Mouse (Mus musculus) heart, adult 18-20 months (tissue): ENCODE measurements around the gene Bcl7c. TPM values are rescaled to one million over a fixed set of nuclear protein-coding genes. Genes with fewer than 3 reads are reported as not detected.

Experiments used
- DNase-seq, 2 experiments: peaks; one replicate each; pipeline ENCODE4 v3.0.0; 2021 to 2022; ENCODE audit warnings: mixed read lengths in 1 of 2
- total RNA-seq, 2 experiments: library from RNA; stranded (reverse); gene quantifications; 2 replicates each; pipeline ENCODE4 v1.2.3; 2021

The Bcl7c gene
- total RNA-seq, 2 experiments from 2014 or later = 34.1 to 35.4 TPM

DNA sequence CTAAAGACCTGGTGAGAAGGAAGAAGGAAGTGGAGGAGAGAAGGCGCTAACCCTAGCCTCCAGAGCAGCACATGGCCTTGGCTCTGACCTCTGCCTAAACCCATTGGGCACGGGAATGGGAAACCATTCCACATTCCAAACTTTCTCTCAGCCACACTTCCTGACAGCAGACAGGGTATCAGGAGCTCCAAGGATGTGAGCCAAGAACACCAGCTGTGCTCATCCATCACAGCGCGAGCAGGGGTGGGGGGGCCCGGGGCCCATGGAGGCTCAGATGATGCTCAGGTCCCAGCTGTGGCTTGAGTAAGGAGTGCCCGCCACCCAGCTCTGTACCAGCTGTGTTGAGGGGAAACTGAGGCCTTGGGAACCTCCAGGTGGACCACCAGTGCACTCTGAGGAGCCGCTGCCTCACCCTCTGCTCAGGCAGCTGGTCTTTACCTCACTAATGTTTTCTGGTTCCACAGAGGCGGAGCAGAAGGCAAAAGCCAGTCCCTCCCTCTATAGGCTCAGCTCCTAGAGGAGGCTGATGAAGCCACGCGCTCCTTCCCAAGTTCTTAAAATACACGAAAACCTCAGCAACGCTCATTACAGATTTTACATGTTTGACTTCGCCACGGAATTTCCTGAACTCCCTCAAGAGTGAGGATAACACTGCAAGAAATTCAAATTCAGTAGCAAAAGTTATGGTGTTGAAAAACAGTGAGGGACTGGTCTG lies 23.3 kb downstream of the Bcl7c start:
- DNase-seq = peak in 1 of 2 experiments; percentile 17

DNA sequence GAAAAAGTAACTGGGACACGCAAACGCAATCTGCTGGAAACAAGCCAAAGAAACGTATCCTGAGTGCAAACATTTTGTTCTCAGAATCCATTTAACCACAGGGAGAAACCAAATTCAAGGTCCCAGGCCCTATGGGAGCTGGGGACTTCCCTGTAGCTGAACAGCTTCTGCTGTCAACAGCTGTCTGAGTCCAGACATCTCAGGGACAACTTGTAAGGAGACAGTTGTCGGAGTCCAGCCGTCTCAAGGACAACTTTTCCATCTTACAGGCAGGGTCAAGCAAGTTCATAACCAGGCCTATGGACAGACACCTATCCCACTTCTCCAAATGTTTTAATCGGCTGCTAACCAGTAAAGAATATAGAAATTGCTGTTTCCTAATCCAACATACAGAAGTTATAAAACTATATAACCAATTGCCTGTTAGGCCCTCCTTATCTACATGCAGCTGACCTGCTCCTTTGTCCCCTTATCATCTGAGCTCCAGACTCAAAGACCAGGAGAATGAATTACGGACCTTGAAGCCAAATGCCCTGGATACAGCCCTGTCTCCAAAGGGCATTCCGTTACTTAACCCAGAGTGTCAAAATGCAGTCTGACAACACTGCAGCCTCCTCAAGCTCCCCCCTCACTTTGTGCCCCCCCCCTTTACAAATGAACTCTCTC lies 26.7 kb downstream of the Bcl7c start:
- no peak for DNase-seq

DNA sequence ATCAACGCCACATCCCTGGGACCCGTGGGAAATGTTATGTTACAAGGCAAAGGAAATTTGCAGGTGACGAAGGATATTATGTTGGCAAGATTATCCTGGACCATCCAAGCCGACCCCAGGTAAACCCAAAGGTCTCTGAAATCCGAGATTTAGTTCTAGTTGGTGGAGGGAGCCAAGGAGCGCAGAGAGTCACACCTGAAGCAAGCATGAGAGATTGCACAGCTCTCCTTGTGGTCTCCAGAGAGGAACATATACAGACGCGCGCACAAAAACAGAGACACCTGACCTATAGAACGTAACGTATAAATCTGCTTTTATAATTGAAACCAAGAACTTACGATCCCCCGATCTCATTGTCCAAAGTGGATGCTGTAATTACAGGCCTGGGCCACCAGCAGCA lies 28.2 kb downstream of the Bcl7c start:
- no peak for DNase-seq

DNA sequence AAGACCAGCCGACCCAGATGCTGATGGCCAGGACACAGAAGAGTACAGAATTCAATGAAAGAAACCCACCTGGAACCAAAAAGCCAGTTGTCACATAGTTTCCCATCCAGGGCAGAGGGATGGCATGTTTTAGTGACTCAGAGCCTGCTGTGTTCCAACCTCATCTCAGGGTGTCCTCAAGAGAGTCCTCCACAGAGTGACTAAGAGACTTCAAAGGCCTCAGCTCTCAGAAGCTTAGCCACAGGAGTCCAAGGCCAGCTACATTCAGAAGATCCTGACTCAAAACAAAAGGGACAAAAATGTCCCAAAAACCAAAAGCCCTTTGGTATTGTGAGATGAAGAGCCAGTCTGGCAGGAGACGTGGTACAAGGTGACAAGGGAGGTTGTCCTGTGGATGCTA lies 29.9 kb downstream of the Bcl7c start:
- no peak for DNase-seq

DNA sequence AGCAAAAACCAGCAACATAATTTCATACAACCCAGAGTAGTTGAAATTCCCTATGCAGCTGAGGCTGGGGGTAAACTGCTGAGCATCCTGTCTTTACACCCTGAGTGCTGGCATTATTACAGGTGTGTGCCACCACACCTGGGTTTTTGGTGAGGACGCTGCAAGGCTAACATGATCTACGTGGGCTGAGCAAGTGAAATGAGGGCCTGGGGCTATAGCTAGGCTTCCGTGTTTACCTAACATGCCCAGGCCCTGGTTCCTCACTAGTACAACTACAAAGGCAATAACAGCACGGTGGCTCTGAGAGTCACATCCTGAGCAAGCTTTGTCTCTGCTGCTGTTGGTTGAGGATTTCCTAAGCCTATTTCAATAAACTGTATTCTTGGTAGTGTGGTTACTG lies 31.1 kb downstream of the Bcl7c start:
- DNase-seq = no peak

DNA sequence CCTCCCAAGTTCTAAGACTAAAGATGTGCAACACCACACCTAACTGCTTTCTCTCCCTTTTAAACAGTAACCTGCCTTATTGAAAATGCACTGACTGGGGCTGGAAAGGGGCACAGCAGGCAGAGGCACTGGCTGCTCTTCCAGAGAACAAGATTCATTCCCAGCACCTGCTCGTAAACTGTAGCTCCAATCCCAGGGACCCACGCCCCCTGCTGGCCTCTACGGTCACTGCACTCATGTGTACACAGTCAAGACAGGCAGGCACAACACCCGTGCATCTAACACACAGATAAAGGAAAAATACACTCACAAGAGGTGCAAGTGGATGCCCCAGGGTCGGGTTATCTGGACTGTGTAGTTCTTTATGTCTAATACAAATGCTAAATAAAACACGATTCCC lies 31.7 kb downstream of the Bcl7c start:
- peak in 1 of 2 experiments; percentile 55 for DNase-seq

DNA sequence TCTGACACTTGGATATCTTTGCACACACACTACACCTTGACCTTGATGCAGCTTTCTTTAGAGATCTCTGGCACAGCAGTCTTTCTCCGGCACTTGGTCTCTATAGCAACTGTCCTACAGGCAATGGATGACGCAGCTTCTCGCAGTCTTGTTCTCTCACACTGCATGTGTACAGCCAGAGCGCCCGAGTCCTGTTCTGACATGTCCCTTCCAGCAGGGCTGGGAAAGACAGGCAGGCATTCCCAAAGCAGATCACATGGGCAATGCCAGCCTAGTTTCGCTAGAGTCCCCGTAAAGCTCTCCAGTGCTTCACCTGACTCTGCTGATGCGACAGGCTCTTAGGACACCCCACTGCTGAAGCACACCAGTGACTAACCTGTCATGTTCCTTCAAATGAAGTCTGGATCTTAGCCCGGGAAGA lies 33.3 kb downstream of the Bcl7c start:
- DNase-seq = no peak

DNA sequence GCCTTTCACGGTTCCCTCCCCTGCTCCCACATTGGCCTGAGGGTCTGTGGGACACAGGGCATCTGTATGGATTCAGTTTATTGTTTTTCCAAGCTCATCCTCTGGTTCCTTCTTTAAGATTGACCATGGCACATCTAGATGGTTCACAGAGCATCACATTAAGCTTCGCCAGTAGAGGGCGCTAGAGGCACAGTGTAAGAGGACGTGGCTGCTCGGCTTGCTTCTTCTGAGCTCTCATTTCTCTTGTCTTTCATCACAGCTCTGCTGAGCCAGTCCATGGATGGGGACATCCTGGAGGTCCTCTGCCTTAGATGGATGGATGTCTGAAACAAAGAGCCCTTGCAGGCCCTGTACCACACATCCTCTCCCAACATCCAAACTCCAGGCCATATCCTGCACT lies 33.8 kb downstream of the Bcl7c start:
- peak; percentile 81 to 92 for DNase-seq

DNA sequence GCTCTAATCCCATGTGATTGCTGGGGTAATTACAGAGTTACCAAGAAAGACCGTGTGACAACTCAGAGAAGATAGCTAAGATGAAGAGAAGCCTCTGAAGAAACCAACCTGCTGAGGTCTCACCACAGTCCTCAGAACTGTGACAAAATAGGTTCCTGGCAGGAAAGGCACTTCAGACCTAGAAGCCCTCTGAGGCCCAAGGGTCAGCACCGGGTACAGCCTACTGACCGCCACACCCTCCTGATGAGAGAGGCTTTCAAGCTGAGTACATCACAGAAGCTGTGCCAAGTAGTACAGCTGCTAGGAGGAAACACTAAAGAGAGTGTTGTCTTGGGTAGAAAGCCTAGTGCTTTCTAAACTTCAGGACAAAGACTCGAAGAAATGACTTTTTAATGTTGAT lies 36.0 kb downstream of the Bcl7c start:
- no peak for DNase-seq

DNA sequence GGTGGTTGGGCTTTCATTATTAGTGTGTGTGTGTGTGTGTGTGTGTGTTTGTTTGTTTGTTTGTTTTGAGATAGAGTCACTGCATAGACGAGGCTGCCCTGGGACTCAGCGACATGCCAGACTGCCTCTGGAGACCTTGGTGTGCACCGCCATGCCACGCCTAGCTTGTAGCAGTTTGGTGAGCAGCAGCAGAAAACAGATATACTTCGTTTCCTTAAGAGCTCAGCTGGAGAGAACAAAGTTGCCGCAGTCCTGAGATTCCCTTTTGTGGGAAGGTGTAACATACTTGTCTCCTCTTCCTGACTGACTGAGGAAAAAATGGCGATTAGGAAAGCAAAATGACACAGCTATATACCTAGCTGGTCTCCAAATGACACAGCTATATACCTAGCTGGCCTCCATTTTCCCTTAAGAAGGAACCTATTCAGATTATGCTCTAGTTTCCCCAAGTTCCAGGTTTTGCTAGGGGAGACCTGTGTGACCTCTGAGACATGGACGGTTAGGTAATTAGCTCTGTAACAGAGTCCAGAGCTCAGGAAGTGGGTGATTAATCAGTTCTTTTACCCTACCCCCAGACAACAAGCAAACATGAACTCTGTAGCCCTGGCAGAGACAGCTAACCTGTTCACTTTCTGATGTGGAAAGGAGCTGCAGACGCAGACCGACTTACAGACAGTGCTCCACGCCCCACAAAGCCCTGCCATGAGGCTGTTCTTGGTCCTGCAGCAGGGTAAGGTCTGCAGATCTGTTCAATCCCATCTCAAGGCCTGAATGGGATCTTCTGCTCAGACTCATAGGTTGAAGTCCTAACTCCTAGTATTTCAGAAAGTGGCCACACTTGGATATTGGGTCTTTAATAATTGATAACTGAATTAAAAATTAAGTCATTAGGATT lies 36.6 kb downstream of the Bcl7c start:
- DNase-seq = no peak

DNA sequence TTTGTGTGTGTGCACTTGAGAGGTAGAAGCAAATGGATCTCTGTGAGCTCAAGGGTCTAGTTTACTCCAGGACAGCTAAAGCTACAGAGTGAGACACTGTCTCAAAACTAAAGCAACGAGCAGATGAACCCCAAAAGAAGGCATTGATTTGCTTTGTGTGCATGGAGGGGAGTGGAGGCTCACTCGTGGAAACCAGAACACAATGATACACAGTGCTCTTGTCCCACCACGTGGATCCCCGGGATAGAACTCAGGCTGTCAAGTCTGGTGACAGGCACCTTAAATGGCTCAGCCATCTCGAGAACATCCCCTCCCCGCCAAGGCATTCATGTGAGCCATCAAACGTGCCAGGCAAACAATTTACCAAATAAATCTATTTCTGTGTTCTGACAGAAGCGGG lies 41.6 kb downstream of the Bcl7c start:
- no peak for DNase-seq

DNA sequence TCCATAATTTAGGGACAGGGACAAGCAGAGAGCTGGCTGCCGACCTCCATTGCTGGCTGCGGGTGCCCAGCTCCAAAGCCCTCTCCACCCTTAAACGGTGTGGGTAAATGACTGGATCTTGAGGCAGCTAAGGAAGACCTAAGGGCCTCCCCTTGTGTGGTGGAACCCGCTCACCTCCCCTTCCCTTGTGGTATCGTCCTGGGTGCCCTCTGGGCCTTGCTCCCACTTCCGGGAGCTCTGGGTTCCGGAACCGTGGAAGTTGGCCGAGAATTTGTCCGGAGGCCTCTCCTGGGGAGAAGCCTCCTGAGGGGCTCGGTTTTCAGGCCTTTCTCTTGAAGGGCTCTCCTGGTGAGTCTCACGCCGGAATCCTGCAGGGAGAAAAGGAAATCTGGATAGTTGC lies 42.1 kb downstream of the Bcl7c start:
- DNase-seq = no peak

DNA sequence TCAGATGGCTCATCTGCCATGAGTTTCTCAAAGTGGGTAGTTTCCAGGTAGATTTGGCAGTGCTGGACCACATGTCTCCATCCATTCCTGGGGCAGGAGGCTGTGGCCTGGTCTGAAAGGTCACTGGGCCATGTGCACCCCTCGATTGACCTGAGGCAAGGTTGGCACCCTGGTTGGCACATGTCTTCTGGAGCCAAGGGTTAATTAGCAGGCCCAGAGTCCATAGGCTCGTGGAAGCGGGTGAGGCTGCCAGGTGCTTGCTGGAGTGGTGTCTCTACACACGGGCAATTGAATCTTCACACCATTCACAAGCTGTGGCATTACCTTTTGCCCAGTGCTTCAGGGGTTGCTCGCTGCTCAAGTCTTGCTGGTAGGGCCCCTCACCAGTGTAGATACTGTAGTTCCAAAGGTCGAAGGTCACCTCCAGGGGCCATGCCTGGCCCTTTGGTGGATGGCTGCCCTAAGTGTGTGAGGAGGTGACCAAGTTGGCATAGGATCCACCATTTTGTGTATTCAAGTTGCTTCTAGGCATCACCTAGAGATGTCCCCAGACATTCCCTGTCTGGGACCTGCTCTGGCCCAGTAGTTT lies 42.6 kb downstream of the Bcl7c start:
- no peak for DNase-seq

DNA sequence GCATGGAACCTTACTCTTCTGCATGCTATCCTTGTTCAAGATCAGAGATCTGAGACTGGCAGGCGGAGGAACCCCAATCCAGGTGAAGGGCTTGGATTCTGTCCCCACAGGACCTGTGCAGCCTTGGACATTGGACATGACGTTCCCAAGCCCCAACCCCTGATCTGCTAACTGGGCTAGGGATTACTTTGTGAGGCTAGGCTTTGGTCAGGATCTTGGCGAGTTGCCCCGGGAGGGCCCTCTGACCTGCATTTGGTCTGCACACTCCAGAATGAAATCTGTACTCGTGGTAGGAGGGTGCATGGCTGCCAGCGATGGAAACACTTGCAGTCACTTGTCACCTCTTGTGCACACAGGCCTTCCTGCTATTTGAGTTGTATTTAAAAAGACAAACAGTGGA lies 45.8 kb downstream of the Bcl7c start:
- DNase-seq = no peak

DNA sequence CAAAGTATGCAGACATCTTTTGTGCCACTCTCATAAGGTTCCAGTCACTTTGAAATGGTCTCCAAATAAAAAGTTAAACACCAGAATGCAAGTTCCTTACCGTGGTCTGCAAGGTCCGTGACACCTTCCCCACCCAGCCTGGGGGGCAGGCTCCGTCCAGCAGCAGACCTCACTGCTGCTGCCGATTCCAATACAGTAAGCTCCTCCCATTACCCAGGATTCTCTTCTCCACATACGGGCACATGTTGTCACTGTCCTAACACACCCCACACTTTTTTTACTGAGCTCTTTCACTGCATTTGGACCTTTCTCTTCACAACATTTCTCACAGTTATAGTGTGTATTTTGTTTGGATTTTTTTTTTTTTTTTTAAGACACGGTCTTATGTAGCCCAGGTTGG lies 46.9 kb downstream of the Bcl7c start:
- DNase-seq = no peak

DNA sequence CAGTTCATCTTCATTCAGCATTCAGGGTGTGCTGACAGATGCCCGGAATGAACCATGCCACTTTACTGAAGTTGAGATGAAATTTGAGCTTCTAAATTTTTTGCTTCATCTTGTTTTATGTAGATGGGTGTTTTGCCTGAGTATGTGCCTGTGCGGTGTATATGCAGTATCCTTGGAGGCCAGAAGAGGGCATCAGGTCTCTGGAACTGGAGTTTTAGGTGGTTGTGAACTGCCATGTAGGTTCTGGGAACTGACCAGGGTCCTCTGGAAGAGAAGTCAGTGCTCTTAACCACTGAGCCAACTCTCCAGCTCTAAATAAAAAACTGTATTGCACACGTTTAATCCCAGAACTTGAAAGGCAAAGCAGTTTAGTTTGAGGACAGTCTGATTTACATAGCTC lies 47.9 kb downstream of the Bcl7c start:
- no peak for DNase-seq

DNA sequence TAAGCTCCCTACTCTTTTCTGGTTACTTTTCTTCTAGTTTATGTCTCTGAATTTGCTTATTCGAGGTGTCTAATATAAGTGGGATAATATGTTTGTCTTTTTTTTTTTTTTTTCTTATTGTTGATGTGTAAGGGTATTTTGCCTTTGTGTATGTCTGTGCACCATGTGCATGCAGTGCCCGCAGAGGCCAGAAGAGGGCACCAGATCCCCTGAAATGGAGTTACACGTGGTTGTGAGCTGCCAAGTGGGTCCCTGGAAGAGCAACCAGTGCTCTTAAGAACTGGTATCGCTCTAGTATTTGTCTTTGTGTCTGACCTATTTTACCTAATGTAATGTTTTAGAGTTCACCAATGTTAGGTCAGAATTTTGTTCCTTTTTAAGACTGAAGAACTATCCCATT lies 51.8 kb downstream of the Bcl7c start:
- DNase-seq = peak; percentile 18 to 62

DNA sequence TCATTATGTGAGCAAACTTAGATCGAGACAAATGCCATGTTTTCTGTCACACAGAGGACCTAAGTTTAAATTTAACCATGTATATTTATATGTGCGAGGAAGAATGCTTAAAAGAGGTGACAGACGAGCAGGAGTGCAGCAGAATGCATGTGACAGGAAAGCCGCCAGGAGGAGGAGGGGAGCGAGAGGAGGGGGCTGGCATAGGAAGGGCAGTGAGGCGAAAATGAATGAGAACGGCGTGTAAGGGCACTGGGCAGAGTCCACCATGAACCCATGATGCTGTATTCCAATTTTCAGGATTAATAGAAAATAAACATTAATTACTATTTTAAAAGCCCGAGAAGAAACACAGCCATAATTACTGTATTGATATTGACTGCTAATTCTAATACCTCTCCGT lies 54.4 kb downstream of the Bcl7c start:
- no peak for DNase-seq

DNA sequence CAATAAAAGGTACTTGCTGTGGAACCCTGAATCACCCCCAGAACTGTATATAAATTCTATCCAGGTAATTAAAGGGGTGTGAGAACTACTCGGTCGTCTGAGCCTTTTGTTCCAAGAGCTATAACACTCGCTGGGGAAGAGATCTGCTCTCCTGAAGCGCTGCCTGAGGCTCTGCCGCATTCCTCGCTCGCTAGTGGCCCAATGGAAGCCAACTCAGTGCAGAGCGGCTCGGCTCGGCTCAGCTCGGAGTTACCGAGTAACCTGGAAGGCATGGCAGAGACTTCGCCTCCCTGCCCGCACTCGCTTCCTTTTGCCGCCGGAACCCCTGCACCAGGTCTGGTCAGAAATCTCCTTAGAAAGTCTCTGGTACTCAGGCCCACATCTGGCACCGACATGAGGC lies 56.7 kb downstream of the Bcl7c start:
- DNase-seq = no peak

DNA sequence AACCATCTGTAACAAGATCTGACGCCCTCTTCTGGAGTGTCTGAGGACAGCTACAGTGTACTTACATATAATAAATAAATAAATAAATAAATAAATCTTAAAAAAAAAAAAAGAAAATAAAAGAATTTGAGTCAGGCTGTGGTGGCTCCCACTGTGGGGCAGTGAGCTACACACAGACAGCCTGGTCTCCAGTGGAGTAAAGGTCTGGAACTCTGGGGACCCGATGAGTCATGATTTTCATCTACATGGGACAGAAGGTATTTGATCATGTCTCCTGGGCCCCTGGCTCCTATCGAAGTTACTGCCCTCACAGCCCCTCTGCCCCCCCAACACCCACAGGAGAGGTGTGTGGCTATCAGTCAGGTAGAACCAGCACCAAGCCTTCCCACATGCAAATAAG lies 57.1 kb downstream of the Bcl7c start:
- DNase-seq = no peak

DNA sequence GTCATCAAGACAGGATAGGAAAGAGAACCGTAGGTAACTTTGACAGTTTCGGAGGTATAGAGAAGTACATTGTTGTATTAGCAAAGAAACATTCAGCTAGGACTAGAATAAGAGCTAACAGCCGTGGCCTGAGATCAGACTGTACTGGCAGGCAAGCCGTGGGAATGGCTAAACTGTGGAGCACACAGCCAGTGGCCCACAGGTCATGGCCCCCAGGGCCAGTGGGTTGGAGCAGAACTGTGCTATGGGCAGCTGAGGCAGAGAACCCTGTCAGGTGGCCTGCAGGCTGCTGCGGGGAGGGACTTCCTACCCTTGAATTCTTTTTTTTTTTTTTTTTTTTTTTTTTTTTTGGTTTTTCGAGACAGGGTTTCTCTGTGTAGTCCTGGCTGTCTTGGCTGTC lies 59.5 kb downstream of the Bcl7c start:
- no peak for DNase-seq

DNA sequence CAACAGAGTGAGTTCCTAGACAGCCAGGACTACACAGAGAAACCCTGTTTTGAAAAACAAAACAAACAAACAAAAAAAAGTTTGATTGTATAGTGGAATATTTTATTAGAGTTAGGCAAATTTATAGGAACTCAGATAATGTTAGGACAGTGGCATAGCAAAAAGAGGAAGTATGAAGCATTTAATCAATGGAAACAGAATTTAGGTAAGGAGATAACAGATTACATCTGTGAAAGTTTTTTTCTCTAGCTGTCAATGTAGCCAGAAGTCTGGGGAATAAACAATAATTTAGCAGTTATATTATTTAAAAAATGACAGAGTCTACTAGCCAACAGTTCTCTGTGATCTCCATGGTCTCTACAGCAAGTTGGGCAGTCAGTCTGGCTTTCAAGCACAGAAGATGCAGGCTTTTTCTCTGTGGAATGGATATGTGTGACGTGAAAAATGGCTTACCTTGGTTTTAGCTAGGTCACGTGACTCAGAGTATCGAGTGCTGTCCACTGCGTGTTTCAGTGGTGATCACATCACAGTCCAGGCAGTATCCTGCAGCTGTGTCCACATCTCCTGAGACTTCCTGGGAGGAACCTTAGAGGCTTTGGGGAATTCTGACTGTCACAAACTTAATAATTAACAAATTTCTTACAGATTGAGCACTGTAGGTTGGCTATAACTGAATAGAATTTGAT lies 60.1 kb downstream of the Bcl7c start:
- DNase-seq = no peak
